10 mouse cellular contexts compared by ENCODE assay signal in the genomic region with DNA sequence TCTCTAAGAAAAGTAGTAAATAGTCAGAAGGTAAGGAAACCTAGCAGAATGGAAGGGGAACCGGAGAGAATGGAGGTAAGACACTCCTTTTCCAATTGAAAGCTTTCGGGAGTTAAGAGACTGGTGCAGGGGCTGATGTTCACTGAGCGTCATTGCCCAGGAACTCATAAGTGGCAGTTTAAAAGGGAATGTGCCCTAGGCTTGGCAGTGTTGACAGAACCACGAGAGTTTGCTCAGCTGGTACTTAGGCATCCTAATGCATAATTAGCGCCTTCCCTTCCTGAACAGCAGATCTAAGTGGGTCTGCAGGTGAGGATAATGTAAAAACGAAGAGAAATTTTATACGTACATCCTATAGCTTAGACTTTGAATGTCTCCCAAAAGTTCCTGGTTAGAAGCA.
"Had no signal": no experiment of that assay in that cellular context is flagged by ENCODE, and none has a peak within 500 bp of the region (broad histone marks: within the 10 kb centered on the region; RNA-seq: fewer than 3 reads in every experiment).

No protein-coding gene starts in this region.

- DNase-seq: kidney, adult 2 months; kidney, postnatal 14 days; layer of hippocampus, postnatal 36 days; right cerebral cortex, postnatal 14 days; thymus, postnatal 4 days had no signal

- ATAC-seq: intestine, embryonic 16.5 days; liver, embryonic 12.5 days; midbrain, embryonic 13.5 days had no signal

- H3K27ac ChIP-seq: kidney, embryonic 15.5 days; limb, embryonic 15.5 days; liver, embryonic 12.5 days; midbrain, embryonic 13.5 days had no signal

- H3K4me3 ChIP-seq: kidney, embryonic 15.5 days; limb, embryonic 15.5 days; liver, embryonic 12.5 days; midbrain, embryonic 13.5 days had no signal

- H3K36me3 ChIP-seq: liver, embryonic 12.5 days had no signal

- H3K9ac ChIP-seq: kidney, embryonic 15.5 days; limb, embryonic 15.5 days; liver, embryonic 12.5 days; midbrain, embryonic 13.5 days had no signal

- H3K9me3 ChIP-seq: kidney, embryonic 15.5 days; limb, embryonic 15.5 days; liver, embryonic 12.5 days; midbrain, embryonic 13.5 days had no signal

- H3K4me2 ChIP-seq: kidney, embryonic 15.5 days; limb, embryonic 15.5 days; liver, embryonic 12.5 days; midbrain, embryonic 13.5 days had no signal

- H3K27me3 ChIP-seq: kidney, embryonic 15.5 days; limb, embryonic 15.5 days; liver, embryonic 12.5 days; midbrain, embryonic 13.5 days had no signal
